Mouse (Mus musculus) frontal cortex, adult (tissue): ENCODE results near the gene Rasl12.

ENCODE experiments used
- ATAC-seq: cut with Nextera tagmentation; 2 replicates; pipeline ENCODE4 v1.9.2; 2017; ENCODE audit warnings: mild to moderate bottlenecking, moderate library complexity, mixed read lengths; ENCODE audit not compliant: low TSS enrichment

The Rasl12 gene

GRCm38 (mm10) chr9:65435671-65436301 lies 37.5 kb downstream of the Rasl12 start, which contains the start of gene Mtfmt:
Gene Mtfmt (plus strand): TSS chr9:65435782.
- peak; percentile 96 for ATAC-seq

GRCm38 (mm10) chr9:65444692-65445091 lies 46.4 kb downstream of the Rasl12 start:
- ATAC-seq = no peak

DNA sequence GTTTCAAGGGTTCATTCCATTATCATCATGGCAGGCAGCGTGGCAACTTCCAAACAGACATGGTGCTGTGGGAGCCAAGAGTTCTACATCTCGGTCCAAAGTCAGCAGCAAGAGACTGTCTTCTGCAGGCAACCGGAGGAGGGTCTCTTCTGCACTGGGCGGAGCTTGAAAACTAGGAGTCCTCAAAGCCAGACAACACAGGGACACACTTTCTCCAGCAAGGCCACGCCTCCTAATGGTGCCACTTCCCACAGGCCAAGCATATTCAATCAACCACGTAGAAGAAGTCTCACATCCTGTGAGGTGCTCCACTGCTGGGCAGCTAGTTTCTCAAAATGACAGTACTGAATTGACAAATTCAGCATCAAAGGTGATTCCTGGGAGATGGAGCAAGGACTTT lies 49.6 kb downstream of the Rasl12 start:
- no peak for ATAC-seq

DNA sequence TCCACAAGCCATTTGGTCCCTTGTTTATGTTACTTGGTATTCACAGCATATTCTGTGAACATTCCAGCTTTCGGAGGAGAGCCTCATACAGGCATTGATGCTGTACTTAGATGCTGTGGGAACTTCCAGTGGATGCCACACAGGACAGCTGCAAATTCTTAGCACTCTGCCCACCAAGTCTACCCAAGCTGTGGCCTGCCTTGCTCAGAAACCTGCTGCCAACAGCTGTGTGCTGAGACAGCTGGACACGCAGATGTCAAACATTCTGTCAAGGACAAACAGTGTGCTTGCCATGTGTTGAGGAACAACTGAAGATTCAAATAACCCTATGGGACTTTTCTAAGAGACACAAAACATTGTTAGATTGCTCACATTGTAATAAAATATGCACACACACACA lies 60.7 kb downstream of the Rasl12 start:
- no peak for ATAC-seq

- no peak for ATAC-seq
These were observed 61.9 kb downstream of the Rasl12 start for GRCm38 (mm10) chr9:65460198-65460597.

- peak; percentile 96 for ATAC-seq
These were observed 62.6 kb downstream of the Rasl12 start, which contains the start of gene Spg21 for GRCm38 (mm10) chr9:65460732-65461442. Gene Spg21 (plus strand): TSS chr9:65460947.

DNA sequence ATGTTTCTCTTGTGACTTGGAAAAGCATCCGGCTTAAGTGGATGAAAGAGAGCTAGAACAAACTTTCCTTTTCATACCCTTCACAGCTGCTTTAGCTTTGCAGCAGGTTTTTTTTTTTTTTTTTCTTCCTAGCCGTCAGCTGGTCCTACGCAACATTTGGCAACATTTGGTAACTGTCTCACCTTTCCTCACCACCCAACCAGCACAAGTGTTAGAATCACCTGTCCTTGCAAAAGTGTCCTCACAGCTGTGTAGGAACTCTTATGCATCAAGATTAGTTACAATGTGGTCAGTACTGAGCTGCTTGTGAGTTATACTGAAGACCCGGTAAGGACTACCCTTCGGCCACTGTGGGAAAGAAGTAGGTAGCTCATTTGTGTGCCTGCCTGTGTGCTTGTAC lies 64.2 kb downstream of the Rasl12 start:
- no peak for ATAC-seq

- ATAC-seq = no peak
These were observed 65.9 kb downstream of the Rasl12 start for GRCm38 (mm10) chr9:65464161-65464560.
